Mouse (Mus musculus) stomach, postnatal 0 days (tissue): ENCODE measurements around the gene Wwox. TPM values are rescaled to one million over a fixed set of nuclear protein-coding genes. Genes with fewer than 3 reads are reported as not detected.
A peak's percentile ranks its signal among the peaks of the same experiment; 100 is the strongest.

ENCODE experiments used
- ATAC-seq: fragments of 200-750 bp; cut with Nextera tagmentation; 2 replicates; pipeline ENCODE4 v1.8.0; 2017; ENCODE audit not compliant: low FRiP score, low TSS enrichment
- DNase-seq: peaks from one replicate; pipeline ENCODE4 v3.0.0-alpha.2; 2016; ENCODE audit warnings: low spot score
- H3K27ac ChIP-seq: fragments of 300-500 bp; sonication (generic); replicated peaks from 2 replicates; pipeline ENCODE4 v1.5.1; 2014; ENCODE audit warnings: mild to moderate bottlenecking, control low read depth
- H3K27me3 ChIP-seq: fragments of 300-500 bp; sonication (generic); 2 replicates; pipeline ENCODE4 v1.6.1; 2014; ENCODE audit warnings: low read length; ENCODE audit not compliant: control insufficient read depth, insufficient read depth
- H3K36me3 ChIP-seq: fragments of 300-500 bp; sonication (generic); 2 replicates; pipeline ENCODE4 v1.6.1; 2014; ENCODE audit warnings: low read length, mixed read lengths; ENCODE audit not compliant: control insufficient read depth, insufficient read depth
- H3K4me1 ChIP-seq: fragments of 300-500 bp; sonication (generic); replicated peaks from 2 replicates; pipeline ENCODE4 v1.6.1; 2014; ENCODE audit warnings: antibody characterized with exemption; ENCODE audit not compliant: control insufficient read depth, insufficient read depth
- H3K4me2 ChIP-seq: fragments of 300-500 bp; sonication (generic); replicated peaks from 2 replicates; pipeline ENCODE4 v1.6.1; 2014; ENCODE audit warnings: low read depth, mild to moderate bottlenecking, control low read depth, moderate library complexity
- H3K4me3 ChIP-seq: fragments of 300-500 bp; sonication (generic); 2 replicates; pipeline ENCODE4 v1.5.1; 2014; ENCODE audit warnings: low read depth, low read length, control low read depth
- H3K9ac ChIP-seq: fragments of 300-500 bp; sonication (generic); 2 replicates; pipeline ENCODE4 v1.6.1; 2014; ENCODE audit warnings: mild to moderate bottlenecking, low read length, control low read depth, mixed read lengths
- H3K9me3 ChIP-seq: fragments of 300-500 bp; sonication (generic); 2 replicates; pipeline ENCODE4 v1.6.1; 2016; ENCODE audit warnings: low read length; ENCODE audit not compliant: control insufficient read depth
- CTCF ChIP-seq: IDR thresholded peaks from 2 replicates; pipeline ENCODE4 v1.5.1; 2016; ENCODE audit warnings: antibody characterized with exemption, low read depth, mild to moderate bottlenecking, moderate library complexity
- EP300 ChIP-seq: optimal IDR thresholded peaks from 2 replicates; pipeline ENCODE3; 2016; ENCODE audit warnings: antibody characterized with exemption
- WGBS: fragments of 180-500 bp; shearing (Covaris S2); extraction: QIAGEN DNeasy Blood & Tissue Kit; methylation state at CpG from one replicate; pipeline ENCODE4 v1.1.7; 2014; 5-methylcytosine and 5-hydroxymethylcytosine counted together
- polyA plus RNA-seq: library from polyadenylated mRNA; unstranded; fragments of >200 nt; fragmentation: Nextera tagmentation; extraction: Ambion mirVana; gene quantifications from 2 replicates; pipeline ENCODE4 v1.2.1, GENCODE M21; 2015

Gene Wwox
- polyA plus RNA-seq, 1 experiment from 2014 or later = 9.2 TPM

GRCm38 (mm10) chr8:114455953-114456352 is 16.5 kb downstream of the Wwox start:
- TF ChIP-seq EP300 = no peak
- TF ChIP-seq CTCF = no peak
- H3K4me1 ChIP-seq = no peaks in the 10 kb centered on the region
- H3K4me2 ChIP-seq = peak overlapping the region; percentile 31; the same call in 1 of the 2 replicates
- DNase-seq (peak; percentile 35), ATAC-seq (no peak)
- no peak overlapping the region for H3K9ac ChIP-seq
- no peak overlapping the region for H3K4me3 ChIP-seq
- H3K9me3 ChIP-seq = no peaks in the 10 kb centered on the region
- WGBS = 56% methylated on average over 15 of the region's 15 CpGs
- no peak overlapping the region for H3K27ac ChIP-seq
- no peaks in the 10 kb centered on the region for H3K36me3 ChIP-seq
- H3K27me3 ChIP-seq = no peaks in the 10 kb centered on the region

DNA sequence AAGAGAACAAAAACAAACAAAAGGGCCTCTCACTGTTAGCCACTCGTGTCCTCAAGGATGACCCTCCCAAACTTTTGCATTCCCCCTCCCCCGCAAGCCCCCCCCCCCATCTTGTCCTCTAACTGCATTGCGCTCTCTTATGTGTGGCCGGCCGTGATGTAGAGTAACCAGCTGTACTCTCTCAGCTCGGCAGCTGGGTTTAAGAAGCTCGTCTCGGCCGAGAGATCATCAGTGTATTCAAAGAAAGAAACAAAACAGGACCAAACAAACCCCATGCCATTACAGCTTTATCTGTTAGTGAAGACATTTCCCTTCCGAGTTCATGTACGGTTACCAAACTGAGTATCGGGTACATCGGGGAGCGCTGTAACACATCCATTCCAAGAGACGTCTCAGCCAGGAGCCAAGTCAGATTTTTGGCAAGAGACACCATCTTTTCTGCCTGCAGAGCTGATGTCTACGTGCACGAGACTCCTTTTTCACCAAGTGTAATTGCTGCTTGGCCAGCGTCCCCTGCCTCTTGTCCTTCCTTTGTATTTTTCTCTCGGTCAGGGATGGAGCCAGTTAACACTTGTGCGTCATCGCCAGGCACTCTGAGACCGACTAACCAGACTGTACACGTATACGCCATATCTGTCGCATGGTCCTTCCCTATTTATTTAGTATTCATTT is 18.8 kb downstream of the Wwox start:
- 31% methylated on average over 25 of the region's 25 CpGs for WGBS
- peak; percentile 39; the same call in 1 of the 2 replicates for ATAC-seq
- Histone ChIP-seq H3K27me3 (no peaks in the 10 kb centered on the region), H3K4me3 (no peak overlapping the region), H3K9me3 (no peaks in the 10 kb centered on the region), H3K27ac (no peak overlapping the region), H3K4me2 (peak overlapping the region; percentile 31; the same call in 1 of the 2 replicates), H3K9ac (no peak overlapping the region), H3K4me1 (no peaks in the 10 kb centered on the region), H3K36me3 (no peaks in the 10 kb centered on the region)
- TF ChIP-seq CTCF (no peak), EP300 (no peak)
- no peak for DNase-seq

DNA sequence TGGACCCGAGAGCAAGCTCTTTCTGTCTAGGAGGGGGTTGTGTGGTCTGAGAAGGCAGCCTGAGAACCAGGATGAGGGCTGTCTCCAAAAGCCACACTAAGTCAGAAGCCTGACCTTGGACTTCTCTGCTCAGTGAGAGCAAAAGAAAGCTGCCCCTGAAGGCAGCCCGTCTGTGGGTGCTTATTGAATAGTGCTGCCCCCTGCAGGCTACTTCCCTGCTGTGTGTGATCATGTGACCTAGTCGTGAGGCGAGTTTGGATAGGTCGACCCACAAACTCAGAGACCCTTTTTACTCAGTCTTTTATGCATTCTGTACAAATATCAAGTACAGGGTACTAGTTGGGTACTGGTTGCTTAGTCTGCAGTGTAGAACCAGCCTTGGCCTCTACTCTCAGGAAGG is 21.1 kb downstream of the Wwox start:
- DNase-seq (no peak), ATAC-seq (0 out of 2 replicates have a peak, but pooled peaks have one; percentile 54)
- no peaks in the 10 kb centered on the region for H3K9me3 ChIP-seq
- no peak overlapping the region for H3K4me3 ChIP-seq
- no peaks in the 10 kb centered on the region for H3K27me3 ChIP-seq
- H3K4me1 ChIP-seq = no peaks in the 10 kb centered on the region
- 81% methylated on average over 5 of the region's 5 CpGs for WGBS
- H3K9ac ChIP-seq = no peak overlapping the region
- TF ChIP-seq EP300 = no peak
- TF ChIP-seq CTCF = peak; percentile 56
- H3K4me2 ChIP-seq = no peak overlapping the region
- H3K27ac ChIP-seq = no peak overlapping the region
- no peaks in the 10 kb centered on the region for H3K36me3 ChIP-seq

DNA sequence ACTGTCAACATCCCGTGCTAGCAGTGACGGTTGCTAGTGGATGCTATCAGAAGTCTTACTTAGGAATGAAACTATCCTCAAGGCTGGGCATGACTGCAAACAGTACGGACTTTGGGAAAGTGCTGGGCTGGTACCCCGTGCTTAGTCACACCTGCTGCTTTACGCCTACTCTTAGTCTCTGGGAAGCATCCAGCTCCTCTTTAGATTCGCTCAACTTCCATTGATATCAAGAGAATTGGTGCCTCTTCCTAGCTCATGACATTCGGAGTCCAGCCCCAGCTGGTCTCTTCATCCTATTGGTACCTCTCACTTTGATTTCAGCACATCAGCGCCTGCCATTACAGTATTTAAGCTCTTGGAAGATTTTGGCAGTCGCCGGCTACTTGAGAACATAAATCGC is 23.1 kb downstream of the Wwox start:
- DNase-seq (no peak), ATAC-seq (no peak)
- H3K27me3 ChIP-seq = no peaks in the 10 kb centered on the region
- H3K4me2 ChIP-seq = no peak overlapping the region
- H3K36me3 ChIP-seq = no peaks in the 10 kb centered on the region
- H3K27ac ChIP-seq = no peak overlapping the region
- H3K9me3 ChIP-seq = no peaks in the 10 kb centered on the region
- no peak for TF ChIP-seq EP300
- TF ChIP-seq CTCF = no peak
- H3K4me3 ChIP-seq = no peak overlapping the region
- WGBS = 79% methylated on average over 11 of the region's 11 CpGs
- H3K9ac ChIP-seq = no peak overlapping the region
- no peaks in the 10 kb centered on the region for H3K4me1 ChIP-seq

GRCm38 (mm10) chr8:114463305-114463704 is 23.9 kb downstream of the Wwox start:
- Histone ChIP-seq H3K4me1 (no peaks in the 10 kb centered on the region), H3K9ac (no peak overlapping the region), H3K4me3 (no peak overlapping the region), H3K27ac (no peak overlapping the region), H3K27me3 (no peaks in the 10 kb centered on the region), H3K4me2 (no peak overlapping the region; the same call in 1 of the 2 replicates), H3K36me3 (no peaks in the 10 kb centered on the region), H3K9me3 (no peaks in the 10 kb centered on the region)
- DNase-seq (no peak), ATAC-seq (no peak)
- no peak for TF ChIP-seq EP300
- TF ChIP-seq CTCF = no peak
- WGBS = 72% methylated on average over 10 of the region's 10 CpGs

DNA sequence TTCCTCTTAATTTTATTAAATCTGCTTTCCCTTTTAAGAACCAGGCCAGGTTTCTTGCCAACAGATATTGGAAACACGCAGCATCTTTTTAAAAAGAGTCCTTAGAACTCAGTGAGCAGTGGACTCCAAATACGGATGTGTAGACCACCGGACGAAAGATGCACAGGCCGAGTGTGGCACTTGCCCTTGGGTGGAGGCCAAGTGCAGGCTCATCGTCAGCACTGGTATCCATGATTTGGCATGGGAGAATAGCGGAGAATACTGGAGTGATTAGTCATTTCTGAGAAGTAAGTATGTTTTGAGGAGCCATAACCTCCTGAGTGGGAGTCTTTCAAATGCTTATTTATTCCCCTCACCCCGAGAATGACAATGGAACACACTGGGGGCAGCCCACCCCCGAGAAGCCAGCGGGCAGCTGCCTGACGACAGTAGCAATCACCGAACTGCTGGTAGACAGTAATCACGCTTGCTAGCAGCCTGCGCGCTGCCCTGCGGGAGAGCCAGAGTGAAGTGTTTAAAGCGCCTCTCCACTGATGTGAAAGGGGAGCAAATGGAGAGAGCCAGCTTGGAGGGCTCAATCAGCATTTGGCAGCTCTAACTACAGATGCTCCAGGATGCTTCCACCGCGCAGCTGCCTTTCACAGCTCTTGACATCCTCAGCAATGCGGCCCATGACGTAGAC is 29.2 kb downstream of the Wwox start:
- WGBS = 73% methylated on average over 21 of the region's 21 CpGs
- H3K4me3 ChIP-seq = no peak overlapping the region
- H3K4me2 ChIP-seq = no peak overlapping the region
- TF ChIP-seq EP300 = no peak
- no peak for TF ChIP-seq CTCF
- no peaks in the 10 kb centered on the region for H3K4me1 ChIP-seq
- no peak overlapping the region for H3K9ac ChIP-seq
- ATAC-seq = no peak
- 0 out of 2 replicates have a peak, but pooled peaks cover 2% of the 10 kb centered on the region for H3K36me3 ChIP-seq
- H3K27me3 ChIP-seq = no peaks in the 10 kb centered on the region
- no peak for DNase-seq
- no peaks in the 10 kb centered on the region for H3K9me3 ChIP-seq
- H3K27ac ChIP-seq = no peak overlapping the region
